Mouse (Mus musculus): Measurements from ENCODE around the gene Tprkb. TPM values are rescaled to one million over a fixed set of nuclear protein-coding genes. Genes with fewer than 3 reads are reported as not detected.

The Tprkb gene
- polyA plus RNA-seq (2014; fragmentation: Illumina TruSeq; extraction: RNeasy Lipid Tissue Mini Kit (QIAGEN cat#74804); ENCODE audit: low replicate concordance), result 246 TPM

DNA sequence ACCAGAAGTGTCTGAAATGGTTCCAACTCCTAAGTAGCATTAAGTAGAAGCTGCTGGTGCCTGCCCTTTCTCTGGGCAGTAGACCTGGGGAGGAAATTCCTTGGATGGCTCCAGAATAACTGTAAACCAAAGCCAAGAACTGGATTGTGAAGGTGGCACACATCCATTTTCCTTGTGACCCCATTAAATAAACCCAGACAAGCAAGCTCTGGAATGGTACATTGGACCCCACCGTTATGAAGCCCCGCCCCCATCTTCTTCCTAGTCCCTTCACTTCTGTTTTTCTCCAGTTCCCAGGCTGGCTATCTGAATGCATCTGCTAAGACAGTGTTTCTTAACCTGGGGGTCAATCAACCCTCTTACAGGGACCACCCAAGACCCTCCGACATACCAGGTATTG, at the start of gene Tprkb:
Tprkb (plus strand) TSS at position 279 of the 400 bp plus-strand sequence.

DNA sequence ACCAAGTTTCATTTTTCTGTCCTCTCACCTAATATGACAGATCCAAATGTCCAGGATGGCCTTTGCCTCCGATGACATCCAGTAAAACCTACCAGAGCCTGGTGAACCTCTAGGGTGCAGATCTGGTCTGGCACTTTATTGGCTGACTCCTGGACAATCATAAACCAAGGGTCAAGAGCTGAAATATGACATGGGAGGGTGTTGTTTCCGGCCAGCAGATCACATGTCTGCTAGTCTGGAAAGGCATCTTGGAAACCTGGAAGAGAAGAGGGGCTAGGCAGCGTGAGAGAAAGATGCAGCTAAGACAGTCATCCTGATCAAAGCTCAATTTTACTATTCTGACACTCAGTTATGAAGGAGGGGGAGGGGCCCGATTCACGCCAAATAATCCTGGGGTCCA, 42.7 kb upstream of the Tprkb start, which contains the start of gene Nat8f2:
Nat8f2 (minus strand) TSS at position 153 of the 400 bp plus-strand sequence.

GRCm38 (mm10) chr6:85904642-85905061, 7.0 kb upstream of the Tprkb start, which contains the start of gene Nat8f4:
Nat8f4 (minus strand) TSS chr6:85904884.

DNA sequence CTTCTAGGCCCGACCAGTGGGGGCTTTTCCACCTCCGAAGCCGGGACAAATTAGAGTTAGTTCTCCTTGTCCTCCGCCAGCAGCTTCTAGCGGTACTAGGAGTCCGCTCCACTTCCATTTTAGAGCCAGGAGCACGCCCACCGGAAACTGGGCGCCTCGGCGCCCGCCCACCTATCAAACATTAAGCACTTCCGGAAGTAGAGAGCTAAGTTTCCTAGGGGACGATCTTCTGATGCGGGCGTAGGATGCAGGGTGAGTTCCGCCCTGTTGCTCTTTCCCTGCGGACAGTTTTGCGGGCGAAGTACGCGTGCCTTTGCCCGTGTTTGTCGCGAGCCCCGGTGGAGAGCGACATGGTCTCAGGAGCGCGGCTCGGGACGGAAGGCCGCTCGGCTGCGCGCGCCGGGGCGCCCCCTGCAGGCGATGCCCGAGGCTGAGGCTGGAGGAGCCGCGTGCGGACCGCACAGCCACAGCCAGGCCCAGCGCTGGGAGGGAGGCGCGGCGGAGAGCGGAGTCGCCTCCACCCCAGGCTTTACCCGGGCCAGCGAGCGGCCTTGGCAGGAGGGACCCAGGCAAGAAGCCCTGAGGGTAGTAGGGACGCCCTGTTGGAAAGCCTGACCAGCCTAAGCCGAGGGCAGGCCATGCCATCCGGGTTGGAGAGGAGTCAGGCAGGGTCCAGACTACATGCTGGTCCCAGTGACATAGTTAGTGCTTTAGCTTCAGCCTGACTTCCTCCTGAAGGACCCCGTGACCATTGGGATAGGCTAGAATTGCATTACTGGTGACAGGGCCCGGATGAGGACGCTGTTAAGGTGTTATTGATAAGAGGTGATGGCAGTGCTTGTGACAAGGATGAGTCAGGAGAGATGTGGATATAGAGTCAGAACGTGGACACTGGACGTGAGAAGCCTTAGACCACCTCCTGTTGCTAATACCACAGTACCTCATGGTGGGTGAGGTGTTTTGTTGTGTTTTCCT, 4.2 kb downstream of the Tprkb start, which contains the start of gene Nat8f1:
Nat8f1 (minus strand) TSS at position 149 of the 975 bp plus-strand sequence.

DNA sequence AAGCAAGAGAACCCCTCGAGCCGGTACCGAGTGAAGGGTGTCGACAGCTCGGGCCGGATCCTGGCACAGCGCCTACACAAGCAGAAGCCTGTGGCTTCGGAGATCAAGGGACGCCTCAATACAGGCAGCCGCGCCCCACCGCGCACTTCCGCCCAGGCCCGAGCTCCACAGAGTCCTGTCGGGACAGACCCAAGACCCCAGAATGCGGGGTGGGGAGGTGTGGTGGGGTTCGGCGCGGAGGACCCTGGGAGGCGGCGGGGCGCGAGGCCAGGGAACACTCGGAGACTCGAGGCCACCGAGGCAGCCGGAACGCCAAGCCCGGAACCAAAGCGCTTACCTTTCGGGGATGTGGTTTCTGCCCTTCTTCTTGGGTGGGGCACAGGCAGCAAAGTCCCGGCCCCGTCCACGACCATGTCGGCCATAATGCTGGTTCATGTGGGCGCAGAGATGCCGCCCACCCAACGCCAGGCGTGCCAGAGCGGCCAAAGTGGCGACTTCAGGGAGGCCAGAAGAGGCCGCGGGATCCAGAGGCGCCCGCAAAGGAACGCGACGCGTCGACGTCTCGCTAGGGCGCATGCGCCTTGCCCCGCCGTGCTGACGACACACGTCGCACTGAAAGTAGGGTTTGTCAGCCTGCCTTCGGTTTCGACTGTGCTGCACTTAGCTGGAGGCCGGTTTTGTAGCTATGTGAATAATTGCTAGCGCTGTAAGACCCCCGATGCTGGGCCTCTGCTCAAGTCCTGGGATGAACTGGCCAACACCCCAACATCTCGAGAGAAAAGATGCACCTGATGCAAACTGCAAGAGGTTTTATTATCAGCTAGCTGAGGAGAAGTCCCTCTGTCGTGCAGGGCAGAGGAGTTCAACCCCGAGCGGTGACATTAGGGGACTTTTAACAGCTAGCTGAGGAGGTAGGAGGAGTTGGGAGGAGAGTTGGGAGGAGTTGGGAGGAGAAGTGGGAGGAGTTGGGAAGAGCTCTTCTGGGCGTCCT, 49.7 kb downstream of the Tprkb start, which contains the start of gene Dusp11:
Dusp11 (minus strand) TSS at position 567 of the 991 bp plus-strand sequence.

Other genes with a start within 250 kb of the Tprkb start
- gene Nat8f7, start 198.7 kb upstream of the Tprkb start, polyA plus RNA-seq (2014; fragmentation: Illumina TruSeq; extraction: RNeasy Lipid Tissue Mini Kit (QIAGEN cat#74804); ENCODE audit: low replicate concordance), result not detected
- gene Nat8f3, start 146.1 kb upstream of the Tprkb start, polyA plus RNA-seq (2014; fragmentation: Illumina TruSeq; extraction: RNeasy Lipid Tissue Mini Kit (QIAGEN cat#74804); ENCODE audit: low replicate concordance), result 1.6 TPM
- gene Nat8f6, start 90.9 kb upstream of the Tprkb start, polyA plus RNA-seq (2014; fragmentation: Illumina TruSeq; extraction: RNeasy Lipid Tissue Mini Kit (QIAGEN cat#74804); ENCODE audit: low replicate concordance), result 3.6 TPM
- gene Nat8f5, start 90.9 kb upstream of the Tprkb start, polyA plus RNA-seq (2014; fragmentation: Illumina TruSeq; extraction: RNeasy Lipid Tissue Mini Kit (QIAGEN cat#74804); ENCODE audit: low replicate concordance), result 88.4 TPM
- 24.9 TPM for gene Nat8, start 79.8 kb upstream of the Tprkb start, polyA plus RNA-seq (2014; fragmentation: Illumina TruSeq; extraction: RNeasy Lipid Tissue Mini Kit (QIAGEN cat#74804); ENCODE audit: low replicate concordance)
- gene Nat8f2, start 42.7 kb upstream of the Tprkb start, polyA plus RNA-seq (2014; fragmentation: Illumina TruSeq; extraction: RNeasy Lipid Tissue Mini Kit (QIAGEN cat#74804); ENCODE audit: low replicate concordance), result 11.9 TPM
- gene Nat8f4, start 7.0 kb upstream of the Tprkb start, polyA plus RNA-seq (2014; fragmentation: Illumina TruSeq; extraction: RNeasy Lipid Tissue Mini Kit (QIAGEN cat#74804); ENCODE audit: low replicate concordance), result 181 TPM
- 1.3 TPM for gene Nat8f1, start 3.8 kb downstream of the Tprkb start, polyA plus RNA-seq (2014; fragmentation: Illumina TruSeq; extraction: RNeasy Lipid Tissue Mini Kit (QIAGEN cat#74804); ENCODE audit: low replicate concordance)
- 234 TPM for gene Dusp11, start 49.8 kb downstream of the Tprkb start, polyA plus RNA-seq (2014; fragmentation: Illumina TruSeq; extraction: RNeasy Lipid Tissue Mini Kit (QIAGEN cat#74804); ENCODE audit: low replicate concordance)
- not detected for gene Figla, start 104.3 kb downstream of the Tprkb start, polyA plus RNA-seq (2014; fragmentation: Illumina TruSeq; extraction: RNeasy Lipid Tissue Mini Kit (QIAGEN cat#74804); ENCODE audit: low replicate concordance)
- gene Add2, start 116.8 kb downstream of the Tprkb start, polyA plus RNA-seq (2014; fragmentation: Illumina TruSeq; extraction: RNeasy Lipid Tissue Mini Kit (QIAGEN cat#74804); ENCODE audit: low replicate concordance), result 0.15 TPM